Mouse (Mus musculus) layer of hippocampus, adult 18-20 months (tissue): Measurements from ENCODE around the gene Trpv3. TPM values are rescaled to one million over a fixed set of nuclear protein-coding genes. Genes with fewer than 3 reads are reported as not detected.

Experiments used
- DNase-seq, 2 experiments: peaks; one replicate each; pipeline ENCODE4 v3.0.0; 2022; ENCODE audit warnings: low spot score in 2 of 2
- long read RNA-seq: library from polyadenylated mRNA; stranded (forward); transcript quantifications from one replicate; pipeline ENCODE4 v2.0.0, GENCODE M21; 2021
- total RNA-seq, 2 experiments: library from RNA; stranded (reverse); gene quantifications; 2 replicates each; pipeline ENCODE4 v1.2.3; 2021

Gene Trpv3
- total RNA-seq, result under 1 TPM; 0.41 to 0.45 TPM
- long read RNA-seq, partial matches to known transcripts, result 1 of 1 reads
- long read RNA-seq, other reads (novel, unspliced or antisense), result 0 of 1 reads

- DNase-seq, result no peak
Observed at GRCm38 (mm10) chr11:73267267-73267666, at the start of gene Trpv3. TSS of gene Trpv3 (plus strand) at chr11:73267388.

- DNase-seq, result no peak
Observed at GRCm38 (mm10) chr11:73219671-73220070, 47.5 kb upstream of the Trpv3 start.

GRCm38 (mm10) chr11:73220651-73221050, 46.5 kb upstream of the Trpv3 start:
- no peak for DNase-seq

- no peak for DNase-seq
Observed at GRCm38 (mm10) chr11:73222846-73223245, 44.3 kb upstream of the Trpv3 start.

GRCm38 (mm10) chr11:73223966-73224365, 43.2 kb upstream of the Trpv3 start:
- DNase-seq, result no peak

GRCm38 (mm10) chr11:73225856-73226255, 41.3 kb upstream of the Trpv3 start:
- no peak for DNase-seq

- DNase-seq, result no peak
Observed at GRCm38 (mm10) chr11:73228881-73229280, 38.3 kb upstream of the Trpv3 start.

GRCm38 (mm10) chr11:73230081-73230480, 37.1 kb upstream of the Trpv3 start:
- DNase-seq, result no peak

- no peak for DNase-seq
Observed at GRCm38 (mm10) chr11:73232513-73232912, 34.7 kb upstream of the Trpv3 start.

GRCm38 (mm10) chr11:73233992-73234391, 33.2 kb upstream of the Trpv3 start, which contains the start of gene Trpv1:
TSS of gene Trpv1 (plus strand) at chr11:73234292.
- no peak for DNase-seq

- no peak for DNase-seq
Observed at GRCm38 (mm10) chr11:73235990-73236701, 31.0 kb upstream of the Trpv3 start.

- DNase-seq, result no peak
Observed at GRCm38 (mm10) chr11:73236731-73237130, 30.5 kb upstream of the Trpv3 start.

GRCm38 (mm10) chr11:73242199-73242598, 25.0 kb upstream of the Trpv3 start:
- no peak for DNase-seq

- no peak for DNase-seq
Observed at GRCm38 (mm10) chr11:73242777-73243176, 24.4 kb upstream of the Trpv3 start.

- DNase-seq, result no peak
Observed at GRCm38 (mm10) chr11:73257362-73257945, 9.7 kb upstream of the Trpv3 start.

- DNase-seq, result no peak
Observed at GRCm38 (mm10) chr11:73258664-73259063, 8.5 kb upstream of the Trpv3 start.

- DNase-seq, result no peak
Observed at GRCm38 (mm10) chr11:73260457-73260856, 6.7 kb upstream of the Trpv3 start.

GRCm38 (mm10) chr11:73261385-73261784, 5.8 kb upstream of the Trpv3 start:
- no peak for DNase-seq

- no peak for DNase-seq
Observed at GRCm38 (mm10) chr11:73274821-73275220, 7.6 kb downstream of the Trpv3 start.

GRCm38 (mm10) chr11:73280710-73281109, 13.5 kb downstream of the Trpv3 start:
- no peak for DNase-seq

- peak; percentile 62 to 83 for DNase-seq
Observed at GRCm38 (mm10) chr11:73281528-73282027, 14.4 kb downstream of the Trpv3 start.

GRCm38 (mm10) chr11:73283369-73283768, 16.2 kb downstream of the Trpv3 start:
- DNase-seq, result peak in 1 of 2 experiments; percentile 23
